Mouse (Mus musculus): ENCODE data around the gene Ace. TPM values are rescaled to one million over a fixed set of nuclear protein-coding genes. Genes with fewer than 3 reads are reported as not detected.
A peak's percentile ranks its signal among the peaks of the same experiment; 100 is the strongest.

Ace gene
- total RNA-seq, 2 experiments from 2014 or later = 6.4 to 6.8 TPM

GRCm38 (mm10) chr11:105978232-105978631, 10.5 kb downstream of the Ace start:
- TF ChIP-seq CTCF (conservative IDR thresholded peaks at IDR 0.05) = no peak
- Histone ChIP-seq H3K4me3 (no peak overlapping the region), H3K27ac (no peak overlapping the region)
- no peak for DNase-seq (ENCODE audit: low spot score in 2 of 2)

DNA sequence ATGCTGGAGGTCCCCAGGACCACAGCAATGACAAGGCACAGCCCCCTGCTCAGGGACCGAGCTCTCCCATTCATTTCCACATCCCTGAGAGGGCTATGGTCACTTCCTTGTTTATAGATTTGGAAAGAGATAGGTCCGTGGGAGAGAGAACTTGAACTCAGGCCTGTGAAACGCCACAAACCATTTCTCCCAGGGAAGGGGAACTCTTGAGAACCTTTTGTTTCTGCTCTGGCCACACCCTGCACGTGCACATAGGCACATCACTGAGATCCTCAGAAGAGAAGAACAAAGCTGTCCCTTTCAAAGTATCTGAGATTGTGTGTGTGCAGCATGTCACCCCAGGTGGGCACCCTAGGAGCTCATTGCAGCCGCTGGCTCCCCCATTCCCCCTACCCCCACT, 10.9 kb downstream of the Ace start:
- TF ChIP-seq CTCF (conservative IDR thresholded peaks at IDR 0.05) = no peak
- H3K4me3 ChIP-seq = no peak overlapping the region
- no peak for DNase-seq (ENCODE audit: low spot score in 2 of 2)
- H3K27ac ChIP-seq = no peak overlapping the region

GRCm38 (mm10) chr11:105984452-105984851, 16.7 kb downstream of the Ace start:
- TF ChIP-seq CTCF (conservative IDR thresholded peaks at IDR 0.05) = no peak
- Histone ChIP-seq H3K27ac (no peak overlapping the region), H3K4me3 (no peak overlapping the region)
- DNase-seq (ENCODE audit: low spot score in 2 of 2) = no peak

DNA sequence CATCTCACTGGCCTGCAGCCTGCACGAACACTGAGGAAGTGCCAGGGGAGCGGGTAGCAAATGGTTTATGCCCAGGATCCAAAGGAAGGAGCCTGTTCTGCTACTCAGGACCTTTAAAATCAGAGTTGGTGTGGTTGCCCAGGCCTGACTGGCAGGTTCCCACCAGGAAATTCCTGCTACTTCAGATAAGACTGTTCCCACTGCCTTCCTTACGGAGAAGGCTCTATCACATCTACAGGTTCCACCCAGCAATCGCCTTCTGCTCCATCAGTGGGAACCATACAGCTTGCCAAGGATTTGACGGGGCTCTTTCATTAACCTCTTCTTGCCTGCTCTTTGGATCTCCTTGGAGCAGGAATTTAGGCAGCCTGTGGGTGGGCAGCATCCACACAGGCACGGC, 19.7 kb downstream of the Ace start:
- H3K4me3 ChIP-seq = no peak overlapping the region
- H3K27ac ChIP-seq = no peak overlapping the region
- no peak for DNase-seq (ENCODE audit: low spot score in 2 of 2)
- TF ChIP-seq CTCF (conservative IDR thresholded peaks at IDR 0.05) = no peak

DNA sequence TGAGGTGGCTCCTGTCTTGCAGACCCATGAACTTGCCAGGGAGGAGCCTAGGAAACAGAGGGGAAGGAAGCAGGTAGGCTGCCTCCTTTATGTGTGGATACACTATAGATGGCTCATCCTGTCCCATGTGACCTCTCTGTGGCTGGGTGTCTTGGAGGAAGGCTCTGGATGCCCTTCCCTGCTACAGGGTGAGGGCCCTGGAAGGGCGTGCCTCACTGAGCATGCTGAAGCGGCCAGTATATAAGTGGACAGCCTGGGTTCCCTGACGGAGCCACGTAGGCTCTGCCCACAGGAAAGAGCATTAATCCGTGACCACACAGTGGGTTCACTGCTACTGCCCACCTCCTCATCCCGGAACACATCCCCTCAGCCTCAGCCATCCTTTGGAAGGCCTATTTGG, 21.7 kb downstream of the Ace start:
- no peak for DNase-seq (ENCODE audit: low spot score in 2 of 2)
- no peak overlapping the region for H3K27ac ChIP-seq
- H3K4me3 ChIP-seq = no peak overlapping the region
- TF ChIP-seq CTCF (conservative IDR thresholded peaks at IDR 0.05) = no peak

DNA sequence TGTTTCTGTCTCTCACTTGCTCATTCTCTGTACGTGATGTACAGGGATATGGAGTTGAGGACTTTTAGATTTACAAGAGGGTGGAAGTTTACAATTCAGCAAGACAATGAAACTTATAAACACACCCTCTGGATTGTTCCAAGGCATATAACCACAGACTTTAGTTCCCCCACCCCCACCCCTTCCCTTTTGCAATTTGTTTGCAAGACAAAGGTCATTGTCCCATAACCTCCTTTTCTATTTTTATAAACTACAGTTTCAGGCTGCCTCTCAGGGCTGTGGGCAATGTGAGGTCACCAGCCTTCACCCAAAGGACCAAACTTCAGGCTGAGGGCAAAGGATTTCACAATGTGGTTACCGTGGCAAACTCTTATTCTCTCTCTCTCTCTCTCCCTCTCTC, 22.5 kb downstream of the Ace start:
- TF ChIP-seq CTCF (conservative IDR thresholded peaks at IDR 0.05) = no peak
- Histone ChIP-seq H3K4me3 (no peak overlapping the region), H3K27ac (no peak overlapping the region)
- no peak for DNase-seq (ENCODE audit: low spot score in 2 of 2)

DNA sequence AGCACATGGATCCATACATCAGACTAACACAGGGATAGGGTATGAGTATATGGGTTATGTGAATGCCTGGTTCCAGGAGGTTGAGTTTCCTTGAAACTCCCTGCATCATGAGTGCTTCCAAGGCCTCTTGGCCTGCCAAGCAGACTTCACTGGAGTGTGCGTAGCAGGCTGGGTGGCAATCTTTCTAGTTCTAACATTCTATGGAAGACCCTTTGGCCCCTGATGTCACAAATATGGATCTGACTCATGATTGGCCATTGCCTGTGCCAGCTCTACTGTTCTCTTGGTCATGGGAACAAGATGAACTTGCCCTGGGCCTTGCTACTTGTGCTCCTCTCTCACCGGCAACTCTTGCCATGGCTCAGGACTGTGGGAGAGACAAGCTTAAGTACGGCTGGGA, 26.6 kb downstream of the Ace start, which contains the start of gene Ace3:
Ace3 (plus strand) TSS at position 301 of the 400 bp plus-strand sequence.
- H3K4me3 ChIP-seq = no peak within 1 kb of the TSS
- TF ChIP-seq CTCF (conservative IDR thresholded peaks at IDR 0.05) = no peak
- no peak for DNase-seq (ENCODE audit: low spot score in 2 of 2)
- no peak within 1 kb of the TSS for H3K27ac ChIP-seq

GRCm38 (mm10) chr11:106000062-106000461, 32.3 kb downstream of the Ace start:
- DNase-seq (ENCODE audit: low spot score in 2 of 2) = no peak
- TF ChIP-seq CTCF (conservative IDR thresholded peaks at IDR 0.05) = no peak
- no peak overlapping the region for H3K4me3 ChIP-seq

DNA sequence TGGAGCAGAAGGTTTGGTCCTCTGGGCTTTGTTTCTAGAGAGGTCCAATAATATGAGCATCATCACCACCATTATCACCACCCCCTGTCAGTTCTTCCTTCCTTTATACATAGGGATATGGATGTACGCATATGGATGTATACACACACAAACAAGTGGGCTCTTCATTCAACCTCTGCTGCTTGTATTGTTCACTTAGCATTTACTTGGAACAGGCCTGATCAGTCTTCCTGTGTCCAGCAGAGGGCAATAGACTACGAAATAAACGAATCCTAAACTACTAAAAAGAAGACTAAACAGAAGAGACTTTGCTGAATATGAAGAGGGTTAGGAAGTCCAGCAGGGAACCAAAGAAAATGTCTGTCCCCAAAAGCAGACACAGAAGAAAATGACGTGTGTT, 34.0 kb downstream of the Ace start:
- Histone ChIP-seq H3K4me3 (no peak overlapping the region), H3K27ac (no peak overlapping the region)
- TF ChIP-seq CTCF (conservative IDR thresholded peaks at IDR 0.05) = peak; percentile 86
- peak in 1 of 2 experiments; percentile 44 for DNase-seq (ENCODE audit: low spot score in 2 of 2)

More at GRCm38 (mm10) chr11:106000062-106000461, 32.3 kb downstream of the Ace start:
- no peak overlapping the region for H3K27ac ChIP-seq

GRCm38 (mm10) chr11:106004576-106004975, 36.8 kb downstream of the Ace start:
- no peak for TF ChIP-seq CTCF (conservative IDR thresholded peaks at IDR 0.05)
- no peak overlapping the region for H3K27ac ChIP-seq
- no peak for DNase-seq (ENCODE audit: low spot score in 2 of 2)
- no peak overlapping the region for H3K4me3 ChIP-seq

DNA sequence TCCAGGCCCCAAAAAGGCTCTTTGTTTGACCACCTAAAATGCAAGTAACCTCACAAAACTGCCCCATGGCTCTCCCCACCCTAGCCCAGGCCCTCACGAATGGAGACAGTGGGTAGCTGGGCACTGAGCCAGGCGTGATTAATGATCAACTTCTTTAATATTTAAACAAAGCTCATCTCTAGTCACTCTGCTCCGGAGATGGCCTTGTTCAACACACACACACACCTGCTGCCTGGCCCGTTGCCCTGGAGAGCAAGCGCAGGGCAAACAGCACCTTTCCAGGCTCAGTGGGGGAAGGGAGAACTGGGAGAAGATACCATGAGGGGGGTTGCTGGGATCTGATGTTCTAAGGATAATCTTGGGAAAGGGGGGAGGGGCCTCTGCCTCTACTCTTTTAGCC, 38.2 kb downstream of the Ace start:
- TF ChIP-seq CTCF (conservative IDR thresholded peaks at IDR 0.05) = no peak
- Histone ChIP-seq H3K27ac (no peak overlapping the region), H3K4me3 (no peak overlapping the region)
- DNase-seq (ENCODE audit: low spot score in 2 of 2) = no peak

DNA sequence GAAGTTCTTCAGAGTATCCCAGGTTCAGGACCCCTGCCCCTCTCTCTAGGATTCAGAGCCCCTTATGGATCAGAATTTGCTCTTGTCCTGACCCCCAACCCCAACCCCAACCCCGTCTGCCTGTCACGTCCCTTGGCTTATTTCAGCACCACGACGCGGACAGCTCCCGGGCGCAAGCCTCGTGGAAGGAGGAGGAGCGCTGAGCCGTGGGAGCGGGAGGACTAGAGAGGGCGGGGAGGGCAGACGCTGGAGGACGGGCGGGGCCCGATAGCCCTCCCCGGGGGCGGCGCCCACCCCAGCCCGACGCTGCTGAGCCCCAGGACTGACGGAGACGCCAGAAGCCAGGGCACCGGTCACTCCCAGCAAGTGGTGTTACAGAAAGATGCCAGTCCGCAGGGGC, 40.1 kb downstream of the Ace start, which contains the start of gene Kcnh6:
Kcnh6 (plus strand) TSS at position 304 of the 400 bp plus-strand sequence.
- no peak for DNase-seq (ENCODE audit: low spot score in 2 of 2)
- no peak within 1 kb of the TSS; the same call in 1 of the 2 replicates for H3K4me3 ChIP-seq
- H3K27ac ChIP-seq = no peak within 1 kb of the TSS
- no peak for TF ChIP-seq CTCF (conservative IDR thresholded peaks at IDR 0.05)

- TF ChIP-seq CTCF (conservative IDR thresholded peaks at IDR 0.05) = no peak
- H3K4me3 ChIP-seq = no peak overlapping the region
Measured at GRCm38 (mm10) chr11:106012711-106013110, 45.0 kb downstream of the Ace start.

GRCm38 (mm10) chr11:106013556-106014225, 45.9 kb downstream of the Ace start:
- H3K27ac ChIP-seq = no peak overlapping the region
- DNase-seq (ENCODE audit: low spot score in 2 of 2) = peak; percentile 51 to 56

More at GRCm38 (mm10) chr11:106012711-106013110, 45.0 kb downstream of the Ace start:
- H3K27ac ChIP-seq = no peak overlapping the region
- DNase-seq (ENCODE audit: low spot score in 2 of 2) = no peak

More at GRCm38 (mm10) chr11:106013556-106014225, 45.9 kb downstream of the Ace start:
- no peak overlapping the region for H3K4me3 ChIP-seq
- no peak for TF ChIP-seq CTCF (conservative IDR thresholded peaks at IDR 0.05)
